Mouse (Mus musculus) layer of hippocampus, adult 18-20 months (tissue): ENCODE data around the gene Cyp27b1. TPM values are rescaled to one million over a fixed set of nuclear protein-coding genes. Genes with fewer than 3 reads are reported as not detected.

Source experiments
- DNase-seq, 2 experiments: peaks; one replicate each; pipeline ENCODE4 v3.0.0; 2022; ENCODE audit warnings: low spot score in 2 of 2
- microRNA-seq, 2 experiments: library from miRNA; unstranded; fragments of <30 nt; microRNA quantifications; one replicate each; pipeline ENCODE4 v1.2.0; 2021
- total RNA-seq, 2 experiments: library from RNA; stranded (reverse); gene quantifications; 2 replicates each; pipeline ENCODE4 v1.2.3; 2021

Gene Cyp27b1
- total RNA-seq, 2 experiments from 2014 or later, result 0.91 to 1.2 TPM

GRCm38 (mm10) chr10:127085052-127085451 lies 37.0 kb downstream of the Cyp27b1 start:
- DNase-seq, result no peak

- DNase-seq, result no peak
Measured at GRCm38 (mm10) chr10:127085633-127086032, 37.6 kb downstream of the Cyp27b1 start.

DNA sequence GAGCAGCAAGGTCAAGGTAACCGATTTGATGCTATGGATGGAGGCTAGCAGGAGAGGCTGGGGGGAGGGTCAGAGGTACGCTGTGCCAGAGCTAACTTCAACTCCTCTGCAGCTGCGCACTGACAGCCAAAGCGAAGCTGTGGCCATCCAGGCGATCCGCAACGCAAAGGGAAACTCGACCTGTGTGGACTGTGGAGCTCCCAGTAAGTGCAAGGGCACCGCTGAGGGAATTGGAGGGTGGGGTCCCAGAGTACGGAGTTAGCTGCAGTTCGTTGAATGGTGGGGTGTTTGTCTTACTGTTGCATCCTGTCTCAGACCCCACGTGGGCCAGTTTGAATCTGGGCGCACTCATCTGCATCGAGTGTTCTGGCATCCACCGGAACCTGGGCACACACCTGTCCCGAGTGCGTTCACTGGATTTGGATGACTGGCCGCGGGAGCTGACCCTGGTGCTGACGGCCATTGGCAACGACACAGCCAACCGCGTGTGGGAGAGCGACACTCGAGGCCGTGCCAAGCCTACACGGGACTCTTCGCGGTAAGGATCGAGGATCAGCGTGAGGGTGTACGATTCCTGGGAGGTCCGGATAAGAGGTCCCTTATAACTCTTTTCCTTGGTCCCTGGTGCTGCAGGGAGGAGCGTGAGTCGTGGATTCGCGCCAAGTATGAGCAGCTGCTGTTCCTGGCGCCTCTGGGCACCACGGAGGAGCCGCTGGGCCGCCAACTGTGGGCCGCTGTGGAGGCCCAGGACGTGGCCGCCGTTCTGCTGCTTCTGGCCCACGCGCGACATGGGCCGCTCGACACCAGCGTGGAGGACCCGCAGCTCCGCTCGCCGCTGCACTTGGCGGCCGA lies 42.7 kb downstream of the Cyp27b1 start:
- DNase-seq, result no peak

GRCm38 (mm10) chr10:127091507-127092396 lies 43.7 kb downstream of the Cyp27b1 start:
- DNase-seq, result no peak

- DNase-seq, result no peak
Measured at GRCm38 (mm10) chr10:127092742-127093141, 44.7 kb downstream of the Cyp27b1 start.

DNA sequence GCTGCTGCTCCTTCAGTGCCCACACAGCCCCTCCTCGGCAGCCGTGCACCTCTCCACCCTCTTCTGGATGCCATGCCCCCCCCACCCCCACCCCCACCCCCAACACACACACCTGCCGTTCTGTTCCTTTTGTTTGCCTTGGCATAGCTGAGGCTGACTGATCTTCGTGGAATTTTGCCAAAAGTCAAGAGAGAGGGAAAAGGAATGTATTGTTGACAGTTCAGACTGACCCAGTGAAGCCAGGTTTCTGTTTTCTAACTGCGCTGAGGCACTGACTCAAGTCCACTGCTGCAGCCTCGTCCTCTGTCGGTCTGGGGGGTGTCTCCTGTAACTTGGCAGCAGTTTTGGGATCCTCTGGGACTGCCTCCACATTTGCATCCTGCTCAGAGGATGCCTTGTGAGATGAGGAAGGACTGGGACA lies 46.3 kb downstream of the Cyp27b1 start:
- peak in 1 of 2 experiments; percentile 44 for DNase-seq

- no peak for DNase-seq
Measured at GRCm38 (mm10) chr10:127098514-127098913, 50.5 kb downstream of the Cyp27b1 start.

DNA sequence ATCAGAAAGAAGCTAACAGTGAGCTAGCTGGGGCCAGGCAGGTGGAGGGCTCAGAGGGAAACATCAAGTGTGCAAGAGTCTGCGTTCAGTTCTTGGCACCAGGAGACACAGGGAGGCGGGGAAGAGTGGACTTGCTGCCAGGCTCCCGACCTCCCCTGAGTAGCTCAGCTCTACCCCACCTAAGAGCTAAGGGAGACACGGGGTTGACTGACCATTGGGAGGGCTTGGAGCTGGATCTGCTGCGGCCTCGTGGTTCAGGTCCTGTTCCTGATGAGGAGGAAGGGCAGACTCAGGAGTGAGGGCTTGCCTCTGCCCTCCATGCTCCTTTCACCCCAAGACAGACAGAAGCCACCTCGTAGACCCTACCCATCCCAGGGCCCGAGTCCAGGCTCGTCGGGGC lies 51.1 kb downstream of the Cyp27b1 start:
- no peak for DNase-seq

GRCm38 (mm10) chr10:127099868-127100267 lies 51.8 kb downstream of the Cyp27b1 start:
- DNase-seq, result no peak

GRCm38 (mm10) chr10:127100414-127100813 lies 52.4 kb downstream of the Cyp27b1 start:
- no peak for DNase-seq

DNA sequence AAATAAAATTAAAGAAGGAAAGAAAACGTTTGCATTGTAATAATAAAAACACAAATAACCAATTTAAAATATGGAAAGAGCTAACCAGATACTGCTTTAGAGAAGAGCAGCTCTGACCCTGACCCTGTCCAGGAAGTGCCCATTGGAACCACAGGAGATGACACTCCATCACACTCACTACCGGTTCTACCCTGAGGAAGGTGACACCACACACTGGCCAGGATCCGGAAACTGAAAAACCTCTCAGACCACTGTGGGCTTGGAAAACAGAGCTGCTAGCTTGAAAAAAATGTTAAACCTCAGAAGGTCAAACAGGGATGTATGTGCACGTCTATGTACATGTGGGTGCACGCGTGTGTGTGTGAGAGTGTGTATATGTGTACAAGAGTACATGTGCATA lies 53.1 kb downstream of the Cyp27b1 start:
- no peak for DNase-seq

Small RNA genes within 50 kb of the gene (microRNA-seq; reads per million reads assigned to microRNA genes)
- gene Mir546, result 0 to 0.39 reads per million in 2 experiments

Other genes with a start within 250 kb of the Cyp27b1 start
- 1 to 10 TPM; 7.4 to 8.9 TPM for gene Atp23, start 146.9 kb upstream of the Cyp27b1 start, total RNA-seq
- 100 to 1,000 TPM; 108 to 115 TPM for gene Ctdsp2, start 69.5 kb upstream of the Cyp27b1 start, total RNA-seq
- gene Avil, start 47.5 kb upstream of the Cyp27b1 start, total RNA-seq, result under 1 TPM; 0.25 to 0.77 TPM
- 10 to 100 TPM; 28.0 to 29.0 TPM for gene Tsfm, start 17.4 kb upstream of the Cyp27b1 start, total RNA-seq
- gene Mettl1, start 6.8 kb upstream of the Cyp27b1 start, total RNA-seq, result 10 to 100 TPM; 11.2 to 12.6 TPM
- gene Eef1akmt3, start 6.7 kb upstream of the Cyp27b1 start, total RNA-seq, result under 1 TPM; 0.17 to 0.38 TPM
- 10 to 100 TPM; 20.5 to 21.9 TPM for gene March9, start 11.9 kb downstream of the Cyp27b1 start, total RNA-seq
- 10 to 100 TPM; 83.9 to 91.1 TPM for gene Cdk4, start 15.3 kb downstream of the Cyp27b1 start, total RNA-seq
- 10 to 100 TPM; 60.3 to 60.7 TPM for gene Tspan31, start 22.0 kb downstream of the Cyp27b1 start, total RNA-seq
- 100 to 1,000 TPM; 807 to 841 TPM for gene Agap2, start 27.0 kb downstream of the Cyp27b1 start, total RNA-seq
- gene Os9, start 72.9 kb downstream of the Cyp27b1 start, total RNA-seq, result 100 to 1,000 TPM; 105 to 107 TPM
- gene B4galnt1, start 117.0 kb downstream of the Cyp27b1 start, total RNA-seq, result 100 to 1,000 TPM; 122 to 124 TPM
- gene Slc26a10, start 132.4 kb downstream of the Cyp27b1 start, total RNA-seq, result 10 to 100 TPM; 10.2 to 13.5 TPM
- gene Arhgef25, start 141.8 kb downstream of the Cyp27b1 start, total RNA-seq, result 100 to 1,000 TPM; 338 to 373 TPM
- 100 to 1,000 TPM; 210 to 217 TPM for gene Dtx3, start 147.5 kb downstream of the Cyp27b1 start, total RNA-seq
- gene Pip4k2c, start 163.3 kb downstream of the Cyp27b1 start, total RNA-seq, result 100 to 1,000 TPM; 103 to 114 TPM
- 100 to 1,000 TPM; 839 to 860 TPM for gene Kif5a, start 215.1 kb downstream of the Cyp27b1 start, total RNA-seq
- 100 to 1,000 TPM; 253 to 259 TPM for gene Dctn2, start 218.1 kb downstream of the Cyp27b1 start, total RNA-seq
- gene Mbd6, start 240.8 kb downstream of the Cyp27b1 start, total RNA-seq, result 10 to 100 TPM; 48.1 to 53.2 TPM